Mouse (Mus musculus) midbrain, embryonic 10.5 days (tissue): ENCODE measurements around the gene Pml. TPM values are rescaled to one million over a fixed set of nuclear protein-coding genes. Genes with fewer than 3 reads are reported as not detected.

Experiments used
- DNase-seq: peaks from one replicate; pipeline ENCODE4 v3.0.0-alpha.2; 2017; ENCODE audit warnings: low spot score
- H3K27ac ChIP-seq: fragments of 300-500 bp; sonication (generic); replicated peaks from 2 replicates; pipeline ENCODE4 v1.5.1; 2016; ENCODE audit warnings: mild to moderate bottlenecking
- H3K27me3 ChIP-seq: fragments of 300-500 bp; sonication (generic); 2 replicates; pipeline ENCODE4 v1.6.1; 2016; ENCODE audit warnings: low read depth, mild to moderate bottlenecking; ENCODE audit not compliant: poor library complexity, severe bottlenecking
- H3K36me3 ChIP-seq: fragments of 300-500 bp; sonication (generic); 2 replicates; pipeline ENCODE4 v1.6.1; 2016; ENCODE audit warnings: mild to moderate bottlenecking, moderate library complexity
- H3K4me1 ChIP-seq: fragments of 300-500 bp; sonication (generic); 2 replicates; pipeline ENCODE4 v1.6.1; 2016
- H3K4me3 ChIP-seq: fragments of 300-500 bp; sonication (generic); 2 replicates; pipeline ENCODE4 v1.5.1; 2016; ENCODE audit warnings: mild to moderate bottlenecking, moderate library complexity
- H3K9me3 ChIP-seq: fragments of 300-500 bp; sonication (generic); replicated peaks from 2 replicates; pipeline ENCODE4 v1.6.1; 2016; ENCODE audit warnings: mild to moderate bottlenecking
- WGBS: fragments of 180-500 bp; shearing (Covaris S2); methylation state at CpG from one replicate; pipeline ENCODE4 v1.1.7; 2016; 5-methylcytosine and 5-hydroxymethylcytosine counted together
- polyA plus RNA-seq: library from polyadenylated mRNA; unstranded; fragments of >200 nt; fragmentation: Nextera tagmentation; extraction: Ambion mirVana; gene quantifications from 2 replicates; pipeline ENCODE4 v1.2.1, GENCODE M21; 2016

The Pml gene
- polyA plus RNA-seq, 1 experiment from 2014 or later = 13.4 TPM

DNA sequence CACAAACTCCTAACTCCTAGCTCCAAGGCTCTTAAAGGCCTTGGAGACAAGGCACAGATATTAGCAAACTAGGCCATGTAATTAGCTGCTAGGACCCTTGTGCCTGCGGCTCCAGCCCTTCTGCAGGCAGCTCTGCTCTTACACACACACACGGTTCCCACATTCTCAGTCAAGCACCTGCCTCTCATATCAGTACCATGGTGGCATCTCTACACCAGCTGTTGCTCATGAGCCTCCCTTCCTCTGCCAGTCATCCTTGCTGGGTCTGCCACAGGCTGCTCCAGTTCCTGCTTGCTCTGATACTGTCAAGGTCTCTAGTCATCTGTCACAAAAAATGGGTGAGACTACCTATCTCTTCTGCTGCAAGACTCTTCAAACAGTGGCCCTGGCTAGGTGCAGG is 25.2 kb downstream of the Pml start:
- Histone ChIP-seq H3K4me1 (no peaks in the 10 kb centered on the region; the same call in 1 of the 2 replicates), H3K4me3 (no peak overlapping the region), H3K27me3 (no peaks in the 10 kb centered on the region), H3K27ac (no peak overlapping the region), H3K36me3 (peaks cover 52% of the 10 kb centered on the region), H3K9me3 (no peaks in the 10 kb centered on the region)
- no peak for DNase-seq
- 91% methylated on average over 2 of the region's 2 CpGs for WGBS

DNA sequence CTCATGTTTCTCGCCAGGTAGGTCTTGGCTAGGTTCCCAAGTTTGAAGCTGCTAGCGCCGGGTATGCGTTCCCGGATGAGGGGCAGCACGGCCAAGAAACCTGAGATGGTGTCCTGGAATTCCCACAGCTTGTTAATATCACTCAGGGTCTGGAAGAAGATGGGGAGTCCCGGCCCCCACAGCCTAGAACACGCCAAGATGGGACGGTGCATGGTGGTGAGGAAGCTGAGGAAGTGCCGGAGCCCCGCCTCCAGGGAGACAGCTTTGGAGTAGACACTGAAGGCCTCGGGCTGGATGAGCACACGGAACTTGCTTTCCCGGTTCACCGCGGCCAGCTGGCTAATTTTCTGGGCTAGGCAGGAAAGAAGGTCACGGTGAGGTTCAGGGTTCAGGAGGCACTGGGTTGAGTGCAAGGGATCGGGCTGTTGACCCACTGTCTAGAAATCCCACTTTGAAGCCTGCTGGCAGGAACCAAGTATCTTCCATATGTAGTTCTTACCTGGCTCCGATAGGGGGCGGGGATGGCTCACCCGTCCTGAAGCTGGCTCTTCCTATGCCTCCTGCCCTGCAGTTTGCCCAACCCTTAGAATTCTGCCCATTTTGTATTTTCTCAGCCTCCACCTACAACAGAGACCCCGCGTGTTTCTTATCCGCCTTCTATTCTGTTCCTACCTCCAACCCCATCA is 29.2 kb downstream of the Pml start:
- WGBS = 76% methylated on average over 24 of the region's 24 CpGs
- DNase-seq = peak; percentile 40
- Histone ChIP-seq H3K4me1 (peaks cover 9% of the 10 kb centered on the region), H3K27ac (no peak overlapping the region), H3K4me3 (no peak overlapping the region), H3K27me3 (no peaks in the 10 kb centered on the region), H3K36me3 (peaks cover 25% of the 10 kb centered on the region), H3K9me3 (no peaks in the 10 kb centered on the region)

DNA sequence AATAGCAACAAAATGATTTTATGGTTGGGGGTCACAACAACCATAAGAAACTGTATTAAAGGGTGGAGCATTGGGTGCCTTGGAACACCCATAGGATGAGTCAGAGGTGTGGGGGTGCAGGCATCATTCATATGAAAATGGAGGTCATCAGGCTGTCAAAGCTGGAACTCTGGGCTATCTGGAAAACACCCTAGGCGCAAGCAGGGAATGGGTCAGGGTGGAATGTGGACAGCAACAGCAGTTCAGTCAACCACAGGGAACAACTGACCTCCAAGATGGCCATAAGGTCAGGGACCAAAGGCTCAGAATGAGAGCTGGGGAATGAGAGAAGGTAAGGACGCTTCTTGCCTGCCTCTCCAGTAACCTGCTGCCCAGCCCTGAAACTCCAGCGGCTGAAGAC is 31.0 kb downstream of the Pml start:
- H3K4me1 ChIP-seq = peaks cover 23% of the 10 kb centered on the region
- DNase-seq = no peak
- H3K9me3 ChIP-seq = no peaks in the 10 kb centered on the region
- WGBS = 89% methylated on average over 3 of the region's 3 CpGs
- no peak overlapping the region for H3K4me3 ChIP-seq
- peaks cover 25% of the 10 kb centered on the region for H3K36me3 ChIP-seq
- no peaks in the 10 kb centered on the region for H3K27me3 ChIP-seq
- H3K27ac ChIP-seq = no peak overlapping the region

DNA sequence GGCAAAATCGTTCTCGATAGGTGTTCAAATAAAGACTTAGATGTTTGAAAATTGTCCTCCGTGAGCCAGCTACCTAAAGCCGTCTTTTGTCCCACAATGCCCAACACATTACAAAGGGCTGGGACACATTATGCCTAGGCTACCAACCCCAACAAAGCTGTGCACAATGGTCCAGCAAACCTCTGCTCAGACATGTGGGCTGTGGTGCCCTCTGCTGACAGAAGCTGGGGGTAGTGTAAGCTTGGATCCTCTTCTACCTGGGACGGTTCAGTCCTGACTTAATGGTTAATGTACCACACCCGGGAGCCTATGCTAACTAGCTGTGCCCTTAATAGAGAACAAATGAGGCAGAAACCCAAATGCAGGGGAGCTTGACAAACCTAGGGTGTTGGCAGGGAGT is 33.2 kb downstream of the Pml start:
- peak; percentile 52 for DNase-seq
- no peak overlapping the region for H3K27ac ChIP-seq
- 44% methylated on average over 6 of the region's 6 CpGs for WGBS

DNA sequence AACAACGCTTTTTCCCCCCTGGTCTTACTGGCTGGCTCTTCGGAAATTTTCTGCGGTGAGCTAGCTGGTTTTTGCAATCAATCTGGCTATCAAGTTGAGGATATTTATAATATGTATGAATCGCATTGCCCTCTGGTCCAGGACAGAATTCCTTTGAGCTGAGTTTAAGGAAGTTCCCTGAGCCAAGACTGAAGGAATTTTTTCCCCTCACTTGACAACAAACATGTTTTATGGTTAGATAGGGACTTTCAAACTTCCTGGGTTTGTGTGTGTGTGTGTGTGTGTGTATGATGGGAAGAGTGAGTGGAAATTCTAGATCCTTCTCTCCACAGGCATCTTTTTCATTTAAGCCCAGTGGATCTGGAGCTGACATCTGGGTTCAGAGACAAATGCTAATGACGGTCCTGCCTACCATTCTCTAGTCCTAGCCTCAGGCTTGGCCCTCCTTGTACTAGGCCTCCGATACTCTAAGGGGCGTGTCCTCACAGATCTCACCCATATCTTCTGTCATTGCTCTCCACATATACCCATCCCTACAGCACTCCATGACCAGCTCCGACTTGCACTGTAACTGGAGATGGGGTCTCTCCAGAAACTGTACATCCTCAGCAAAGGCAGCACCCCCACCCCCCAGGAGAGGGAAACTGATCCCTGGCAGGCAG is 34.9 kb downstream of the Pml start:
- Histone ChIP-seq H3K36me3 (peaks cover 1% of the 10 kb centered on the region; the same call in 1 of the 2 replicates), H3K27me3 (0 out of 2 replicates have a peak, but pooled peaks cover 9% of the 10 kb centered on the region), H3K9me3 (no peaks in the 10 kb centered on the region), H3K27ac (no peak overlapping the region), H3K4me3 (no peak overlapping the region), H3K4me1 (peaks cover 32% of the 10 kb centered on the region)
- DNase-seq = no peak
- 75% methylated on average over 8 of the region's 8 CpGs for WGBS

More for the DNA sequence above, 33.2 kb downstream of the Pml start:
- Histone ChIP-seq H3K4me1 (peaks cover 28% of the 10 kb centered on the region), H3K9me3 (no peaks in the 10 kb centered on the region), H3K4me3 (no peak overlapping the region), H3K27me3 (0 out of 2 replicates have a peak, but pooled peaks cover 9% of the 10 kb centered on the region), H3K36me3 (peaks cover 12% of the 10 kb centered on the region)

DNA sequence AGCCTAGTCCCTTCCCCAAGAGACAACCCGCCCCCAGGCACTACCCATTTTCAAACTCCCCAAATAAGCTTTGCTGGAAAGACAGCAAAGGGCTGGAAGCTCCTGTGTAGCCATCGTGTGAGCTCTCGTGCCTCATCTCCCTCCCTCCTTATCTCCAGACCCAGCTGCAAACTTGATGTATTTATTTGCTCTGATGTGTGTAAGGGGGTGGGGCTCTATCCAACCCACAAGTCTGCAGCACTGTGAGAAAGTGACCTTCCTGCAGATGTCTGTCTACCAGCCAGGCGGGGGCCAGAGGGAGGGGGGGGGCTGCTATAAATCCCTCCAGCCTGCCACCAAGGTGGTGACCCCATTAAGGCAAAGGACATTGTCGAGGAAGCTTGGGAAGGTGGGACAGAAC is 35.7 kb downstream of the Pml start:
- DNase-seq = no peak
- H3K27ac ChIP-seq = no peak overlapping the region
- no peak overlapping the region for H3K4me3 ChIP-seq
- H3K4me1 ChIP-seq = peaks cover 36% of the 10 kb centered on the region
- H3K36me3 ChIP-seq = no peaks in the 10 kb centered on the region
- WGBS = 43% methylated on average over 5 of the region's 5 CpGs
- H3K9me3 ChIP-seq = no peaks in the 10 kb centered on the region
- 0 out of 2 replicates have a peak, but pooled peaks cover 9% of the 10 kb centered on the region for H3K27me3 ChIP-seq

DNA sequence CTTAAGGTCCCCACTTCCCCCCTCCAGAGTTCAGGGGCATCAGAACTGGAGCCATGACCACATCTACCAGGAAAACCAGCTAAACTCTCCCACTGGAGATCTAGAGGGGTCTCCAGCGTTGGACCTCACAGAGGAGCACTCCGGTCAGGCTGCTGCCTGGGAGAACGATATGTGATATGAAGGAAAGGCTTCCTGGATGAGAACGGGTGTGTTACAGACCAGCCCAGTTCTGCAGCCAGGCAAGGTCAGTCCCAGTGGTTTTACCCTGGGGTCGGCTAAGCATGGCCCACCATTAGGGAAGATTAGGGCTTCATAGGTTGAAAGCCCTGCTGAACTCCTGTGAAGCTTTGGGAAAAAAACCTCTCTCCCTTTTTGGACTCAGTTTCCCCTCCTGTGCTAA is 36.2 kb downstream of the Pml start:
- no peak for DNase-seq
- WGBS = 77% methylated on average over 5 of the region's 5 CpGs
- Histone ChIP-seq H3K36me3 (no peaks in the 10 kb centered on the region), H3K4me3 (no peak overlapping the region), H3K27ac (no peak overlapping the region), H3K9me3 (no peaks in the 10 kb centered on the region), H3K27me3 (0 out of 2 replicates have a peak, but pooled peaks cover 9% of the 10 kb centered on the region), H3K4me1 (peaks cover 36% of the 10 kb centered on the region)

DNA sequence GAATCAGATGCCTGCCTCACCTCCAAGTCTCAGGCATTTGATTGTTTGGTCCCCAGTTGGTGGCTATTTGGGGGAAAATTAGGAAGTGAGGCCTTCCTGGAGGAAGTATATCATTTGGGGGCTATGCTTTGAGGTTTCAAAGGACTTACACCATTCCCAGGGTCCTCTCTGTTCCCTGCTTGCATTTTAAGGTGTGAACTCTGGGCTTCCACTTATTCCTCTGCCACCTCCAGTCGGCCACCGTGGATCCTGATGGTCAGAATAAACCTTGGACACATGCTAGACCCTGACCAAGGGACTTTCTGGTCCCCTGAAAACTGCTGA is 39.3 kb downstream of the Pml start:
- Histone ChIP-seq H3K27ac (no peak overlapping the region; the same call in 1 of the 2 replicates), H3K27me3 (peaks cover 29% of the 10 kb centered on the region), H3K4me1 (peaks cover 27% of the 10 kb centered on the region), H3K9me3 (no peaks in the 10 kb centered on the region), H3K4me3 (no peak overlapping the region), H3K36me3 (no peaks in the 10 kb centered on the region)
- 81% methylated on average over 2 of the region's 2 CpGs for WGBS
- DNase-seq = no peak

DNA sequence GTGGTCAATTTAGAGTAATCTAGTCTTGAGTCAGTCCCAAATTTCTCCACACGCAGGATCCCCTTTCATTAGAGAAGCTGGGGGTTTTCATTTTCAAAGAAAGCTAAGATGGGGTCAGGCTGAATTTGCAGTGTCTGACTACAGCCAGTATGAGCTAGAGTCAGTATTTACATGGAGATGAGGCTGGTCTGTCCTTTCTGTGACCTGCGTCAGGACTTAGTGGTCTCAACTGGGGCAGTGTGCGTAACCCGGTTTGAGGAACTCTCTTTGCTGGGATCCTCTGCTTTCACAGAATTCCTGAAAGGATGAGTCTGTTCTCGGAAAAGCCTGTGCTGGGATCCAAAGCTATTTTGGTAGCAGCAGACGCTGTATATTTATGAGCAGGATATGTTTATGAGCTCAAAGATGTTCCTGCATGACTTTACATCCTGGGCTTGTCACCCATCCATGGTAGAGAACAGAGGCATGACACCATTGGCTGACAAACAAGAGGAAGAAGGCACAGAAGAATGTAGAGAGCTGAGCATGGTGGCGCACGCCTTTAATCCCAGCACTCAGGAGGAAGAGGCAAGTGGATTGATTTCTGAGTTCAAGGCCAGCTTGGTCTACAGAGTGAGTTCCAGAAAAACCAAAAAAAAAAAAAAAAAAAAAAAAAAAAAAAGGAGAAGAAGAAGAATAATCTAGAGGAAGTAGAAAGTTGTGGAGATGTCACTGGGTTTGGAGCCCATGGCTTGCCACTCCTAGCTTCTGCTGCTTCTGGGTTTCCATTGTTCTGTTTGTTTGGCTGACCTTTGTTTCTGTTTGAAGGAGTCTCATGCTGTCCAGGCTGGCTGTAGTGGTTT is 39.9 kb downstream of the Pml start:
- 78% methylated on average over 8 of the region's 8 CpGs for WGBS
- no peaks in the 10 kb centered on the region for H3K9me3 ChIP-seq
- H3K36me3 ChIP-seq = no peaks in the 10 kb centered on the region
- no peak for DNase-seq
- peaks cover 35% of the 10 kb centered on the region for H3K27me3 ChIP-seq
- no peak overlapping the region for H3K4me3 ChIP-seq
- no peak overlapping the region for H3K27ac ChIP-seq
- H3K4me1 ChIP-seq = peaks cover 26% of the 10 kb centered on the region

DNA sequence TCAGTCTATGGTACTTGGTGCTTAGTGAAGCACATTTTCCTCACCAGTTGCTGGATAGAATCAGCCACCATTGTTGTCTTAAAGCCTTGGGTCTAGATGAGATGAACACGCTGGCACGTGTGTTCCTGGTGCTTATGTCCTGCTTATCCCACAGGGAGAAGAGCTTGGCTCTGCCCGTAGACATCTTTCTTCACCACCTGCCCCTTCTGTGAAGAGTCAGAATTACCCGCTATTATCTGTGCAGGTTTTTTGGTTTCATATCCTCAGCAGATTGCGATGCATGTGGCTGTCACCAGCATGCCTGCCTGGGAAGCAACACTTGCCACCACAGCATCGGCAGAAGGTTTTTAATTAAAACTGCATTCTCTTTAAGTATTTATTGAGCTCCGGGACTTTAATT is 43.6 kb downstream of the Pml start:
- Histone ChIP-seq H3K27ac (no peak overlapping the region), H3K4me3 (no peak overlapping the region), H3K27me3 (peaks cover 63% of the 10 kb centered on the region), H3K4me1 (peaks cover 47% of the 10 kb centered on the region), H3K36me3 (no peaks in the 10 kb centered on the region), H3K9me3 (no peaks in the 10 kb centered on the region)
- no peak for DNase-seq
- WGBS = 89% methylated on average over 7 of the region's 7 CpGs

DNA sequence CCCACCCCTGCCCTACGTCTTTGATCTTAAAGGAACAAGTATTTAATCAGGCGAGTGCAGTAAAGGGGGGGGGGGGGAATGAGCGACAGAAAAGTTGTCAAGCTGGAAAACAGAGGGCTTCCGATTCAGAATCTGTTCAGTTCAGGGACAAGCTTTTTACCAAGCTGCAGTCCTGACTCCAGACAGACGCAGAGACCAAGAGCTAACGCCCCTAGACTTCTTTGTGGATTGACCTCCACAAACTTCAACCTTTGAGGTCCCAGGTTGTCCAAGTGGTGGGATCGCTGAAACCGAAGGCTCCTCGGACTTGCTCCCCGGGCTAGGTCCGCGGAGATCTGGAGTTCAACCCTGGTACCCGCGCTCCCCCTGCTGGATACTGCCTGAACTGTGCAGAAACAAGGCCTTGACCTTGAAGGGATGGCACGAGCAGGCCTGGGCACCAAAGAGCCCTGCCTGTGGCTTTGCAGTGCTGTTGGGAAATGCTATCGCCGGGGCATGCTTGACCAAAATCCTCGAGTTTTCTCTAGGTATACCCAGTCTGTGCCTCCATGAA is 45.1 kb downstream of the Pml start:
- Histone ChIP-seq H3K27me3 (peaks cover 78% of the 10 kb centered on the region), H3K36me3 (no peaks in the 10 kb centered on the region), H3K9me3 (no peaks in the 10 kb centered on the region), H3K4me3 (peak overlapping the region; percentile 53), H3K27ac (peak overlapping the region; percentile 74; the same call in 1 of the 2 replicates), H3K4me1 (peaks cover 50% of the 10 kb centered on the region)
- DNase-seq = peak; percentile 92
- 6% methylated on average over 18 of the region's 18 CpGs for WGBS

DNA sequence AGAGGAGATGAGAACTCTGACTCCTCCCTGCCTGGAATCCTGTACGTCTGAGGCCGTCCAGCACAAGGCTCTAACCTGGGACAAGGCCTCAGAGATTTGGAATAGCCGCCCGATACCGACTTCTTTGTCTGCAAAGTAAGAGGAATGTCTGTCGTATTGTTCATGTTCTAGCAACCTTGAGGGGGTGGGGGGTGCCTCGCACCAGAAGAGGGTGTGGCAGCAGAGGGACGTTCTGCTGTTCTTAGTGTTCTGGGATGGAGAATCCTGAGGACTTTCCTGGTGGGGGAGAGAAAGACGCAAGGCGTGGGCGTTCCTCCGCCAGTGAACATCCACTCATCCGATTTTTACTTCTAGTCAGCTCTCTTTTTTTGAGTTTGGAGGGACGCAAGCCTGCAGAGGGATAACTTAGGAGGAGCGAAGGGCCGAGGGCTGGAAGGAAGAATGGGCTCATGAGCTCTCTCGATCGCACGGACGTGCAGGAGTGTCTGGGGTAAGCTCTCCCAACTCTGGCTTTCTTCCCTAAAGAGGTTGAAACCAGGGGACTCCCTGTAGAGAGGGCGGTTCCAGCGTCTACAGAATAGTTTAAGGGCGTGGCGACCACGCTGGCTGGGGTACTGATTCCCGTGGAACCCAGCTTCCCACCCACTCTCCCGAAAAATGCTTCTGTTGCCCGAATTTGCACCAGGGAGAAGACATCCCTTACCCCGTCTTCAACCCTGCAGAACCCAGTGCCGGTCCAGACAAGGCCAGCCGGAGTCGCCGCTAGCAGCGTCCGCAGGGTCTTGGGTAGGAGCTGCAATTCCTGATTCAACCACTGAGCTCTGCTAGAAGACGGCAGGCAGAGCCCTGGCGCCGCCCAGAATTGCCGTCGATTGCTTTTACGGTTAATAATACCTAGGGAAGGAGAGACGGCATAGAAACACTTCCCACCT is 45.8 kb downstream of the Pml start, which contains the start of the genes Islr and Islr2:
Gene Islr (minus strand): TSS at position 791 of the 932 bp plus-strand sequence.
Gene Islr2 (minus strand): TSS at position 804 of the 932 bp plus-strand sequence.
- Histone ChIP-seq H3K27ac (peak within 1 kb of the TSS; percentile 74), H3K4me3 (peak within 1 kb of the TSS; percentile 53), H3K4me1 (peaks cover 55% of the 10 kb centered on the region), H3K27me3 (peaks cover 85% of the 10 kb centered on the region), H3K9me3 (no peaks in the 10 kb centered on the region), H3K36me3 (no peaks in the 10 kb centered on the region)
- WGBS = under 1% methylated on average over 42 of the region's 42 CpGs
- DNase-seq = peak; percentile 82
